Mouse (Mus musculus): ENCODE results near the gene Hapln4.

GRCm38 (mm10) chr8:70112401-70113016 lies 29.3 kb downstream of the Hapln4 start:
- TF ChIP-seq CTCF (IDR thresholded peaks at IDR 0.05; ENCODE audit: control insufficient read depth, insufficient read depth, low read length) (no peak), POLR2A (IDR thresholded peaks at IDR 0.05; ENCODE audit: borderline replicate concordance, control insufficient read depth, low read depth, low read length) (no peak)

Measured in bone marrow, adult 2 months (tissue).